Mouse (Mus musculus): ENCODE data around the gene Hemk1. TPM values are rescaled to one million over a fixed set of nuclear protein-coding genes. Genes with fewer than 3 reads are reported as not detected.
"Not testable (repeated sequence)": the region's sequence is repeated elsewhere in the genome, so short reads cannot be mapped to it uniquely, and the experiment has no call there.

Gene Hemk1
- polyA plus RNA-seq, 1 experiment, result 28.6 TPM

DNA sequence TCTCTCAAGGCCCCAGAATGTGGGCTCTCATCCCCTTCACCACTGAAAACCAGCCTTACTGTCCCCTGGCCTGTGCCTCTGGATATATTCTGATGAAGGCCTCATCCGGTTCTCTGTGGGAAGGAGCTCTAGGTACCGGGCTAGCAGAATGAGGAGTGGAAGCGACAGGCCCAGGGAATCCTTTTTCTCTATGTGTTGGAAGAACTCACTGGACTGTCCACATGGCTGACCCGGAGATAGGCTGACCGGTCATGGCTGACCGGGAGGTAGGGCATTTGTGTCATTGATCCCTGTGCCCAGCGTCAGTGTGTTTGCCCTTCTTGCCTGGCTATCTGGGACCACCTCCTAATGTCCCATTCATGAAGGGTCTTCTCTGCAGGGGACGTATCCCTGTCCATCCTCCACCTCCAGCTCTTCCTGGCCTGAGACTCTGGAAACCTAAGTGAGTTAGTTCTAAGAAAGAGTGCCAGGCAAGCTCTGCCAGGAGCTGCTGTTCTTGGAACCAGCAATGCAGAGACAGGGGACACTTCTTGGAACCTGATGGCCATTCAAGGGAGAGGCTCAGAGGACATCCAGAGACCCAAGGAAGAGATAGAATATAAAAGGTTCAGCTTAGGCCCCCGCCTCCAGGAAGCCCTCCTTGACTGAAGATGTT, 29.7 kb downstream of the Hemk1 start:
- no peak for DNase-seq (ENCODE audit: low read depth)

GRCm38 (mm10) chr9:107307886-107308285, 30.3 kb downstream of the Hemk1 start:
- DNase-seq (ENCODE audit: low read depth), result no peak

DNA sequence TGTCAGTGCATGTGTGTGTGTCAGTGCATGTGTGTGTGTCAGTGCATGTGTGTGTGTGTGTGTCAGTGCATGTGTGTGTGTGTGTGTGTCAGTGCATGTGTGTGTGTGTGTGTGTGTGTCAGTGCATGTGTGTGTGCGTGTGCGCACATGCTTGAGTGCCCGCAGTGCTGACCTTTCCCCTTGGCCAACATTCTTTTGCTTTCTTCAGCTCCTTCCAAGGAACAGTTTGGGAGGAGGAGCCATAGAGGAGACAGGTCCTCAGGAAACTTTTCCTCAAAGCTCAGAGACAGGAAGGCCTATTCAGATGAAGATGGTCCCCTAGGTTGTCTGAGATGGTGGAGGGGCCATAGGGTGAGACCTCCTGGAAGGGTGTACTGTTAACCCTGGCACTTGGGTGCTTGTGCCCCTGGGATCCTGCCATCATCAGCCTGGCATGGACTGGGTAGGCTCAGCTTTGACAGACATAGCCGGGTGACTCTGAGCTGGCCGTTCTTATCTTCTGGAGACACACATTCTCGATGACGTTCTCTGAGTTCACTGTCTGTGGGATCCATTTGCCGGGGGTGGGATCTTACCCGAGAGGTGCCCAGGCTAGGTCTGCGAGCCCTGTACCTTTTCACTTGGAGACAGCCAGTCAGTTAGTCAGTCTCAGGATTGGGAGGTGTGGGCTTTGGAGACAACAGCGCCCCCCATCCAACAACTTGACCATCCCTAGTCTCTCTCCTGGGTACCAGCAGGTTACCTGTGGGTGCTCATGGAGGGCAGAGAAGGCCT, 30.9 kb downstream of the Hemk1 start:
- no peak for DNase-seq (ENCODE audit: low read depth)

- not testable (repeated sequence) for DNase-seq (ENCODE audit: low read depth)
Observed at GRCm38 (mm10) chr9:107306673-107307072, 31.5 kb downstream of the Hemk1 start.

GRCm38 (mm10) chr9:107305601-107306542, 32.3 kb downstream of the Hemk1 start:
- DNase-seq (ENCODE audit: low read depth), result no peak

GRCm38 (mm10) chr9:107305012-107305411, 33.1 kb downstream of the Hemk1 start:
- DNase-seq (ENCODE audit: low read depth), result no peak

- DNase-seq (ENCODE audit: low read depth), result no peak
Observed at GRCm38 (mm10) chr9:107304383-107304782, 33.8 kb downstream of the Hemk1 start.

DNA sequence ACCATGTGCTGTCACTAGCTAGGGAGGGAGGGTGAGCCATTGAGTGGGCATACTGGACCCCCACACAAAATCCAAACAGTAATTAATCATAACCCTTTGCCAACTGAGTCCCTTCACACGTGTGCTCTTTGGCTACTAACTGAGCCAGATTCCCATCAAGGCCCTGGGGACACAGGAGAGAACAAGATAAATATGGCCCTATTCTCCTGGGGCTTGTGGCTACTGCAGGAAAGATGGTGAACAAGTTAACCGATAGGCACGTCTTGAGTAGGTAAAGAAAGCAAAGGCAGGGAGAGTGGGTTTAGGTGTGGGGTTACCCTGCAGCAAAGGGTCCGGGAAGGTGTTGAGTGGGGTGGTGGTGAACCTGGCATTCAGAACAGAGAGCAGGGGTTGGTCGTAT, 34.2 kb downstream of the Hemk1 start:
- no peak for DNase-seq (ENCODE audit: low read depth)

DNA sequence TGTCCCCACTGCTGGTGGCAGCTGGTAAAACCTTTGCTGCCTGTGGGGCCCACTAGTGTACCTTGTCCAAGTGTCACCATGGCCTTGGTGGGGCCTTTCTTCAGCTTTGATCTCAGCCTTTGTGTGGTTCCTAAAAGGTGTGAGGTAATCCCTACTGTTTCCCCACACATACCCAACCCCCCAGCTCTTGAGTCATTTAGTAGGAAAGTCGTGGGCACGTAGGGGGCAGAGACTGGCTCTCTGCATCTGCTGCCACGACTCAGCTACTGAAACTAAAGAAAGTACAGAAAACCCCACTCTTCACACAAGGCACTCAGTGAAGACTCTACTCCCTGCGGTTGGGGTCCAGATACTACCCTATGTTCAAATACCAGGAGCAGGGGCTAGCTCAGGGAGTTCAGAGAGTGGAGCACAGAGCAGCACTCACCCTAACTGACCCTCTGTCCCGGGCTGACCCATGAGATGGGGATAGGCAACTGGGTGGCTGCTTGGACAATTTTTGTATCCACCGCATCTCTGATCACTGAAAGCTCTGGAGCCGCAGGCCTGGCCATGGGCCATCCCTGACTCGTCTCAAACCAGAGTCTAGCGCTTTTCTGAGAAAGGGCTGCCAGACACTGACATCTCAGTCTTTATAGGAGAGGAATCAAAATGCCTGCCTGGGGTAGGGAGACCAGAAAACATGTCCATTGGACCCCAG, 34.9 kb downstream of the Hemk1 start:
- no peak for DNase-seq (ENCODE audit: low read depth)

DNA sequence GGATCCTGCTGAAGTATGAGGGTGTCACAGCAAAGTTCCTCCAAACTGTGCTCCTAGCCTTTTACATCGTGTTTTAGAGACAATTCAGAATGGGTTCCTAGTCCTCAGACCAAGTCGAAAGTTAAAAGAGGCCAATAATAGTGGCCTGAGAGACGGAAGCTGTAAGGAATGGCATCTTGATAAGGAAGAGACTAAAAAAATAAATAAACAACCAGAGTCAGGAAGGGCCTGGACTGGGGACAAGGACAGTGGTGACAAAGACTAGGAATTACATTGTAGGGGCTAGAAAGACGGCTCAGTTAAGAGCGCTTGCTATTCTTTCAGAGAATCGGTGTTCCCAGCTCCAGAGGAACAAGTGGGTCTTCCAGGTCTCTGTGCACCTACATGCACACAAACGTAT, 35.6 kb downstream of the Hemk1 start:
- DNase-seq (ENCODE audit: low read depth), result no peak

- no peak for DNase-seq (ENCODE audit: low read depth)
Observed at GRCm38 (mm10) chr9:107301554-107302331, 36.4 kb downstream of the Hemk1 start.

DNA sequence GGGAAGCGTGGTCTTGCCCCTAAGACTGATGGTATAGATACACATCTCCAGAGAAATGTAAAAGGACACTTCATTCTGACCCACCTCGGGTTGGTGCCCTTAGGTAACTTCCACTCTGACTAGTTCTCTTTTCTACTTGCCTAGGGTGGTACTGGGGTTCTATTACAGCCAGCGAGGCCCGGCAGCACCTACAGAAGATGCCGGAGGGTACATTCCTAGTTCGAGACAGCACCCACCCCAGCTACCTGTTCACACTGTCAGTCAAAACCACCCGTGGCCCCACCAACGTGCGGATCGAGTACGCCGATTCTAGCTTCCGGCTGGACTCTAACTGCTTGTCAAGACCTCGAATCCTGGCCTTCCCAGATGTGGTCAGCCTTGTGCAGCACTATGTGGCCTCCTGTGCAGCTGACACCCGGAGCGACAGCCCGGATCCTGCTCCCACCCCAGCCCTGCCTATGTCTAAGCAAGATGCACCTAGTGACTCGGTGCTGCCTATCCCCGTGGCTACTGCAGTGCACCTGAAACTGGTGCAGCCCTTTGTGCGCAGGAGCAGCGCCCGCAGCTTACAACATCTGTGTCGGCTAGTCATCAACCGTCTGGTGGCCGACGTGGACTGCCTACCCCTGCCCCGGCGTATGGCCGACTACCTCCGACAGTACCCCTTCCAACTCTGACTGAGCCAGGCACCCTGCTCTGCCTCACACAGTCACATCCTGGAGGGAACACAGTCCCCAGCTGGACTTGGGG, 37.8 kb downstream of the Hemk1 start:
- DNase-seq (ENCODE audit: low read depth), result no peak

GRCm38 (mm10) chr9:107299783-107300182, 38.4 kb downstream of the Hemk1 start:
- no peak for DNase-seq (ENCODE audit: low read depth)

GRCm38 (mm10) chr9:107298876-107299275, 39.3 kb downstream of the Hemk1 start:
- no peak for DNase-seq (ENCODE audit: low read depth)

- no peak for DNase-seq (ENCODE audit: low read depth)
Observed at GRCm38 (mm10) chr9:107298059-107298780, 39.9 kb downstream of the Hemk1 start.

GRCm38 (mm10) chr9:107297658-107298057, 40.5 kb downstream of the Hemk1 start:
- no peak for DNase-seq (ENCODE audit: low read depth)

- DNase-seq (ENCODE audit: low read depth), result no peak
Observed at GRCm38 (mm10) chr9:107297059-107297458, 41.1 kb downstream of the Hemk1 start.

DNA sequence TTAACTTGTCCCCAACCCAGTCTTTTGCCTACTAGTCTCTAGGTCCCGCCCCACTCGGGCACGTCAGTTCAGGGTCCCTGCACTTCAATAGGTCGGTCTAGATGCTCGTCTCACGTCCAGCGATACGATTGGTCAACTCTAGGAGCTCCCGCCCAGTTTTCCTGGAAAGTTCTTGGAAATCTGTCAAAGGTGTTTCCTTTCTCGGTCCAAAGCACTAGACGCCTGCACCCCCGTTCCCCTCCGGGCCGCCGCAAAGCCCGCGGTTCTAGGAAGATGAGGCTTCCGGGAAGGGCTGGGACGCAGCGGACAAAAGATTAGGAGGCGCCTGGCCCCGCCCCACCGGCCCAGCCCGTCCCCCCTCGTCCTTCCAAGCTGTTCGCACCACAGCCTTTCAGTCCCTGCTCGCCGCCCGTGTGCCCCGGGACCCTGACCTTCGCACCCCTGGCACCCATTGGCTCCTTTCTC, 41.6 kb downstream of the Hemk1 start:
- peak; percentile 95 for DNase-seq (ENCODE audit: low read depth)

DNA sequence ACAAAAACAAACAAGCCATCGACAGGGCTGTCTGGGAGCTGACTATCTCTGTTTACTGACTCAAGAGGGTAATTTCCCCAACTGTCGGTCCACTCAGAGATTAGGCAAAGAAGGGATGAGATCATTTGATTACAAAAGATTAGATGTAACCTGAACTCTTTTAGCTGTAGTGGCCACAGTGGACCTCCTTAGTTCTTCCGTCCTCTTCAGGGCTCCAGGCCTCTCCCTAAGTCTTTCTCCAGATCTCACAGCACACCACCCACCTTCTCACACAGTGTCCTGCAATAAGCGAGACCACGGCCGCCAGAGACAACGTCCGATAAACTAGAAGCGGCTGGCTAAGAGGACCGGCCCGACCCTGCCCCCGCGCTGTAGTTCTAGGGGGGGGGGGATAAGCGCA, 42.1 kb downstream of the Hemk1 start:
- no peak for DNase-seq (ENCODE audit: low read depth)

GRCm38 (mm10) chr9:107296016-107296040, 42.3 kb downstream of the Hemk1 start, which contains the start of gene Cish:
TSS of gene Cish (plus strand) at chr9:107296026.
- DNase-seq (ENCODE audit: low read depth), result no peak
